Mouse (Mus musculus) E14TG2a.4 (cell line): ENCODE results near the gene Tnfrsf13c.

Source experiments
- CTCF ChIP-seq: conservative IDR thresholded peaks from 2 replicates; pipeline ENCODE4 v1.5.1; 2014; ENCODE audit warnings: low read length
- NANOG ChIP-seq: IDR thresholded peaks from 2 replicates; pipeline ENCODE4 v1.6.1; 2014; ENCODE audit warnings: borderline replicate concordance, low read length, mixed read lengths
- POU5F1 ChIP-seq: IDR thresholded peaks from 2 replicates; pipeline ENCODE4 v1.6.1; 2014; ENCODE audit warnings: low read length, borderline replicate concordance

DNA sequence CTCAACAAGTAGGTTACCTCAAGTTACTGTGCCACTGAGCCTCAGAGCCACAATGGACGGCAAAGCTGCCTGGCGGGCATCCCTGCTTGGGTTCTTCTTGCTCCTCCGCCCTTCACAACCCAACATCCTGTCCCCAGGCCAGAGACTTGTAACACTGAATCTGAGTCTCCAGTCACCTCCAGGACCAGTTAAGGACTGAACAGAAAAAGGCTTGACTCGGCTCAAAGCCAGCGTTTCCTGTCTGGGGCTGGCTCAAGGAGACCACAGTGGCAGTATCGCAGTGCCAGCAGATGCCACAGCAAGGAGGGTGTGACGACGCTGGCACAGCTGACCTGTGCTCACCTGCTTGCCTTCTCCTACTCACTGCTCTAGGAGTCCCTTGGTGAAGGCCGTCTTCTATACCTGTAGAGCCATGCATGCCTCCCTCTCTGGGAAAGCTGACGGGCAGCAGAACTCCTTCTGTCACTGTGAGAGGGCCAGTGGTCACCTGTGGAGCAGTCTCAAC lies 26.9 kb downstream of the Tnfrsf13c start:
- no peak for TF ChIP-seq CTCF
- TF ChIP-seq POU5F1, result no peak
- no peak for TF ChIP-seq NANOG
